Mouse (Mus musculus) layer of hippocampus, postnatal 10 days (tissue): Measurements from ENCODE around the gene Cnnm3. TPM values are rescaled to one million over a fixed set of nuclear protein-coding genes. Genes with fewer than 3 reads are reported as not detected.
"Not testable (repeated sequence)": the region's sequence is repeated elsewhere in the genome, so short reads cannot be mapped to it uniquely, and the experiment has no call there.

Source experiments
- DNase-seq, 2 experiments: peaks; one replicate each; pipeline ENCODE4 v3.0.0; 2021; ENCODE audit warnings: low spot score in 2 of 2
- total RNA-seq, 2 experiments: library from RNA; stranded (reverse); gene quantifications; 2 replicates each; pipeline ENCODE4 v1.2.3; 2021

The Cnnm3 gene
- total RNA-seq, 2 experiments from 2014 or later: 35.0 to 39.8 TPM

GRCm38 (mm10) chr1:36535477-36536396 lies 24.1 kb downstream of the Cnnm3 start:
- DNase-seq: no peak

GRCm38 (mm10) chr1:36536397-36536728 lies 24.7 kb downstream of the Cnnm3 start:
- DNase-seq: no peak

GRCm38 (mm10) chr1:36536783-36537182 lies 25.1 kb downstream of the Cnnm3 start, which contains the start of gene Ankrd23:
TSS of gene Ankrd23 (minus strand) at chr1:36536883.
- not testable (repeated sequence) for DNase-seq

GRCm38 (mm10) chr1:36538727-36539126 lies 27.1 kb downstream of the Cnnm3 start:
- DNase-seq: no peak

- DNase-seq: no peak
Observed at GRCm38 (mm10) chr1:36539186-36539585, 27.5 kb downstream of the Cnnm3 start, which contains the start of gene Gm42417. TSS of gene Gm42417 (minus strand) at chr1:36539429.

GRCm38 (mm10) chr1:36540132-36540531 lies 28.5 kb downstream of the Cnnm3 start:
- no peak for DNase-seq

- no peak for DNase-seq
Observed at GRCm38 (mm10) chr1:36540807-36541206, 29.1 kb downstream of the Cnnm3 start.

- peak in 1 of 2 experiments; percentile 44 for DNase-seq
Observed at GRCm38 (mm10) chr1:36541844-36542243, 30.2 kb downstream of the Cnnm3 start.

GRCm38 (mm10) chr1:36542925-36543324 lies 31.3 kb downstream of the Cnnm3 start:
- no peak for DNase-seq

GRCm38 (mm10) chr1:36545382-36545781 lies 33.7 kb downstream of the Cnnm3 start:
- DNase-seq: no peak

- DNase-seq: peak in 1 of 2 experiments; percentile 44
Observed at GRCm38 (mm10) chr1:36545845-36546600, 34.4 kb downstream of the Cnnm3 start.

- peak; percentile 97 to 98 for DNase-seq
Observed at GRCm38 (mm10) chr1:36546888-36547471, 35.3 kb downstream of the Cnnm3 start, which contains the start of gene Ankrd39. TSS of gene Ankrd39 (minus strand) at chr1:36547445.

GRCm38 (mm10) chr1:36547981-36548598 lies 36.4 kb downstream of the Cnnm3 start:
- peak in 1 of 2 experiments; percentile 57 for DNase-seq

- no peak for DNase-seq
Observed at GRCm38 (mm10) chr1:36548771-36549170, 37.1 kb downstream of the Cnnm3 start.

GRCm38 (mm10) chr1:36549491-36549890 lies 37.8 kb downstream of the Cnnm3 start:
- DNase-seq: no peak

GRCm38 (mm10) chr1:36550075-36550863 lies 38.6 kb downstream of the Cnnm3 start:
- DNase-seq: no peak

- DNase-seq: no peak
Observed at GRCm38 (mm10) chr1:36551904-36552303, 40.2 kb downstream of the Cnnm3 start.

GRCm38 (mm10) chr1:36552506-36552905 lies 40.8 kb downstream of the Cnnm3 start:
- DNase-seq: no peak

GRCm38 (mm10) chr1:36554633-36555399 lies 43.1 kb downstream of the Cnnm3 start:
- no peak for DNase-seq
